Mouse (Mus musculus): ENCODE measurements around the gene Odf4. TPM values are rescaled to one million over a fixed set of nuclear protein-coding genes. Genes with fewer than 3 reads are reported as not detected.

Gene Odf4
- total RNA-seq, 2 experiments from 2014 or later, result not detected

DNA sequence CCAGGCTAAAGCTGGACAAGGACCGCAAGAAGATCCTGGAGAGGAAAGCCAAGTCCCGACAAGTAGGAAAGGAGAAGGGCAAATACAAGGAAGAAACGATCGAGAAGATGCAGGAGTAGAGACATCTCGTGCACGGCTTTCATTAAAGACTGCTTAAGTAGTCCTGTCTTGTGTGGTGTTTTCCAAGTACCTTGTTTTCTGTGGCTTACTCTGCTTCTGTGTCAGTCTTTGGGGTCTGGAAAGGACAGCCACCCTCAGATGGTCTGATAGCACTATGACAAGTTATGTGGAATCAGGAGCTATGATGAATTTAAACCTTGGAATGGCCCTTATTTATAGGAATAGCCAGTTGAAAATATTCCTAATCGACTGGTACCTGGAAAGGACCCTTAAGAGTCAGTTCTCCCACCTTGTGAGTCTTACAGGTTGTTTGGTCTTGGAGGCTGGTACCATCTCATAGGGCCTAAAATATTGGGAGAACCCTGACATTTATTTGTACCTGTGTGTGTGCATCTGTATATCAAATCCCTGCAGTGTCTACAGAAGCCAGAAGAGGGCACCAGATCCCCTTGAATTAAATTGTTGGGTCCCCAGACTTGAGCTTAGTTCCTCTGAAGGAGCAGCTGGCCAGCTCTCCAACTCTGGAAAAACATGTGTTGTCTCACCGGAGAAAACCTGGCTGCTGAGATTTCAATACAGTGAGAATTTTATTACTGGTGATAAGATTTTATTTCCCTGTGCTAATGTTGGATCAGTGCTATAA is 22.3 kb downstream of the Odf4 start:
- ATAC-seq (ENCODE audit: poor library complexity, severe bottlenecking), result 0 out of 2 replicates have a peak, but pooled peaks have one; percentile 33

- ATAC-seq (ENCODE audit: poor library complexity, severe bottlenecking), result no peak
Measured at GRCm38 (mm10) chr11:68903775-68904174, 23.1 kb downstream of the Odf4 start.

GRCm38 (mm10) chr11:68902823-68903222 is 24.1 kb downstream of the Odf4 start:
- no peak for ATAC-seq (ENCODE audit: poor library complexity, severe bottlenecking)

GRCm38 (mm10) chr11:68902367-68902766 is 24.5 kb downstream of the Odf4 start:
- no peak for ATAC-seq (ENCODE audit: poor library complexity, severe bottlenecking)

DNA sequence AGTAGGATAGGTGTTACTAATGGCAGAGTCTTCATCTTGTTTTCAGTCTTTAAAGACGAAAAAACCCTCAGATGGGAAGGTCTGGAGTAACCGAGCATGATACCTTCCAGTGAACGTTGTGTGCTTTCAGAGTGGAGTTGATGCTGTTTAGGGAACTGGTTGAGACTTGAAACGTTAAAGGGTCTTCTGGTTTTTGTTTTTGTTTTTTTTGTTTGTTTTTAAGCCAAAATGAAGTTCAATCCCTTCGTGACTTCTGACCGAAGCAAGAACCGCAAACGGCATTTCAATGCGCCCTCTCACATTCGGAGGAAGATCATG is 24.9 kb downstream of the Odf4 start:
- no peak for ATAC-seq (ENCODE audit: poor library complexity, severe bottlenecking)

GRCm38 (mm10) chr11:68901351-68902046 is 25.4 kb downstream of the Odf4 start, which contains the start of gene Rpl26:
Gene Rpl26 (plus strand): TSS chr11:68901583.
- peak; percentile 95 for ATAC-seq (ENCODE audit: poor library complexity, severe bottlenecking)

DNA sequence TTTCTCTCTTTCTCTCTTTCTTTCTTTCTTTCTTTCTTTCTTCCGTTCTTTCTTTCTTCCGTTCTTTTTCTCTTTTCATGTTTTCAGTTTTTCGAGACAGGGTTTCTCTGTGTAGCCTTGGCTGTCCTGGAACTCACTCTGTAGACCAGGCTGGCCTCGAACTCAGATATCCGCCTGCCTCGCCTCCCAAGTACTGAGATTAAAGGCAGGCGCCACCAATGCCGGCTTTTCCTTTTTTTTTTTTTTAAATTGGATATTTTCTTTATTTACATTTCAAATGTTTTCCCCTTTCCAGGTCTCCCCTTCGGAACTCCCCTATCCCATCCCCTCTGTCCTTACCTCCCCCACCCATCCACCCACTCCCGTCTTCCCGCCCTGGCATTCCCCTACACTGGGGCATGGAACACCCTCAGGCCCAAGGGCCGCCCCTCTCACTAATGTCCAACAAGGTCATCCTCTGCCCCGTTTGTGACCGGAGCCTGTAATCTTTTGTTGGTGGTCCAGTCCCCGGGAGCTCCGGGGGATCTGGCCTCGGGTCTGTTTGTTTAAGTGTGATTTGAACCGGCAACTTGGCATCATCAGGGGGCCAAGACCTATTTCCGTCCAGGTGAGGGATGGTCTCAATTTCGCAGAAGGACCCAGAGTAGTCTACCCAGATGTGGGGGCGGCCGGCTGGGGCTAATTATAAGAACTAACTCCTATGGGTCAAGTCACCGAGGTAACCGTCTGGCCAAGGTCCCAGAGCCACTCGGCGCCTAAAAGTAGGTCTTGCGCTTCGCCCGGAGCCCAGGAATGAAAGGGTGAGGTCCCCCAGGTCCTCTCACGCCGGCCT is 26.1 kb downstream of the Odf4 start:
- no peak; the same call in 1 of the 2 replicates for ATAC-seq (ENCODE audit: poor library complexity, severe bottlenecking)

DNA sequence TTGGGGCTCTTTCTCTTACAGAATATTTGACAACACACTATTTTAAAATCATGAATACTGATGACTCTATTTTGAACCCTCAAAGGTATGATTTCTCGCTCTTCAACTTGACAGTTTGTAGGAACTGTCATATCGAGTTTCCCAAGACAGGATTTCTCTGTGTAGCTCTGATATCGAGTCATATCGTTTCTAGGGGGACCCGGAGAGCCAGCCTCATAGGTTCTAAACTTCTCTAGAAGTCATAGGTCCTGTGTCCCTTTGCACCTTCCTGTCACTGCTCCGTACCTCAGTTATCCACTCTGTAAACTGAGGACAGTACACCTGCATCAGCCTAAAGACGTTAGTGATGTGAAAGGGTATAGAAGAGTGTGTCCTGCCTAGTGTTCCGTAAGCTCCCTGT is 27.1 kb downstream of the Odf4 start:
- no peak for ATAC-seq (ENCODE audit: poor library complexity, severe bottlenecking)

- ATAC-seq (ENCODE audit: poor library complexity, severe bottlenecking), result no peak
Measured at GRCm38 (mm10) chr11:68898790-68899189, 28.1 kb downstream of the Odf4 start.

DNA sequence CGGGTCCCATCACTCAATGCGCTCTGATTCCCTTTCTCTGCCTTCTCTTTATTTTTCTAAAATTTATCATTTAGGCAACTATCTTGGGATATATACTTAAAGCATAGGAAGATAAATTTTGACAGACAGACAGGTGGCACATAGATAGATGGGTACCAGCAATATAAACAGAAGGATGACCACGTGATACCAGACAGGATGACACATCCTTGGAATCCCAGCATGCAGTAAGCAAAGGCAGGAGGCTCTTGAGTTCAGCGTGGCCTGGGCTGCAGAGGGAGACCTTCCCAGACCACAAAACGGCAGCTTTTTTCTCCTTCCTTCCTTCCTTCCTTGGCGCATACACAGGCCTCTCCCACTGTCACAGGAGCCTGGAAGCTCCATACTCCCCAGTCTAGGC is 29.0 kb downstream of the Odf4 start:
- no peak for ATAC-seq (ENCODE audit: poor library complexity, severe bottlenecking)

DNA sequence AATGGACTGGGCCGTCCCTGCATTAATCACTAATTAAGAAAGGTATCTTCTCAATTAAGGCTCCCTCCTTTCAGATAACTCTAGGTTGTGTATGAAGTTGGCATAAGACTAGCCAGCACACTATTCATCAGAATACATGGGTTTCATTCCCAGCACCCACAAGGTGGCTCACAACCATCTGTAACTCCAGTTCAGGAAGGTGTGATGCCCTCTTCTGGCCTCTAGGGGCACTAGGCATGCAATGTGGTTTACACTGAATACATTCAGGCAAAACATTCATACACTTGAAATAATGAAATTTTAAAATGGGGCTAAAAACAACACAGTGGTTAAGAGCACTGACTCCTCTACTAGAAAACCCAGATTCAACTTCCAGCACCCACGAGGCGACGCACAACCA is 29.8 kb downstream of the Odf4 start:
- ATAC-seq (ENCODE audit: poor library complexity, severe bottlenecking), result peak; percentile 39; the same call in 1 of the 2 replicates

DNA sequence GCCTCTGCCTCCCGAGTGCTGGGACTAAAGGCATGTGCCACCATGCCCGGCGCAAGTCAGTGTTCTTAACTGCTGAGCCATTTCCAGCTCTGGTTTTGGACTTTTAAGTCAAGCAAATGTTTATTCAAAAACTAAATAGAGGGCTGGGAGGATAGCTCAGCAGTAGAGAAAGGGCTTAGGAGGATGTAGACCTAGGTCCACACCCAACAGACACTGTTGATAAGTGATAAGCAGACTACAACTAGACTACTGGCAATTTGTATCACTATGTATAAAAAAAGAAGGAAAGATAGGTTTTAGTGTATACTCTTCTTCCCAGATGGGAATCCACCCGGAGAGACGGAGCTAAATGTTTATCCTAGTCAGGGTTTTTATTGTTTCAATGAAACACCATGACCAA is 30.6 kb downstream of the Odf4 start:
- ATAC-seq (ENCODE audit: poor library complexity, severe bottlenecking), result no peak

GRCm38 (mm10) chr11:68893911-68894464 is 32.9 kb downstream of the Odf4 start:
- no peak for ATAC-seq (ENCODE audit: poor library complexity, severe bottlenecking)

- no peak for ATAC-seq (ENCODE audit: poor library complexity, severe bottlenecking)
Measured at GRCm38 (mm10) chr11:68892233-68892832, 34.5 kb downstream of the Odf4 start.

- ATAC-seq (ENCODE audit: poor library complexity, severe bottlenecking), result no peak
Measured at GRCm38 (mm10) chr11:68891823-68892222, 35.1 kb downstream of the Odf4 start.

GRCm38 (mm10) chr11:68890625-68891024 is 36.3 kb downstream of the Odf4 start:
- ATAC-seq (ENCODE audit: poor library complexity, severe bottlenecking), result no peak

- no peak for ATAC-seq (ENCODE audit: poor library complexity, severe bottlenecking)
Measured at GRCm38 (mm10) chr11:68888653-68889052, 38.2 kb downstream of the Odf4 start.

GRCm38 (mm10) chr11:68888253-68888652 is 38.6 kb downstream of the Odf4 start, which contains the start of gene Rnf222:
Gene Rnf222 (plus strand): TSS chr11:68888553.
- no peak for ATAC-seq (ENCODE audit: poor library complexity, severe bottlenecking)

DNA sequence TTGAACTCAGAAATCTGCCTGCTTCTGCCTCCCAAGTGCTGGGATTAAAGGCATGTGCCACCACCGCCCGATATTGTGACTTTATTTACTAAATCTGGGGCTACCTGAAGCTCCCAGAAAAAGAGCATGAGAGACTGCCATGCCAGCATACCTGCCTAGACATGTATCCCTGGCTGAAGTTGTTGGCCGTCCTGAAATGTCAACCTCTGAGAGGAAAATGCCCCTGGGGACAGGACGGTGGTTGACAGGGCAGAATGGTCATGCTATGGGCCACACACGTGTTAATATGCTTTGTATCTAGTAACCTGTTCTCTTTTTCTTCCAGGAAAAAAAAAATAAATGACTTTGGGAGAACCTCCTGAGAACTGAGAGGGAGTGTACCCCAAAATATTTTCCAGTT is 40.8 kb downstream of the Odf4 start:
- no peak for ATAC-seq (ENCODE audit: poor library complexity, severe bottlenecking)

DNA sequence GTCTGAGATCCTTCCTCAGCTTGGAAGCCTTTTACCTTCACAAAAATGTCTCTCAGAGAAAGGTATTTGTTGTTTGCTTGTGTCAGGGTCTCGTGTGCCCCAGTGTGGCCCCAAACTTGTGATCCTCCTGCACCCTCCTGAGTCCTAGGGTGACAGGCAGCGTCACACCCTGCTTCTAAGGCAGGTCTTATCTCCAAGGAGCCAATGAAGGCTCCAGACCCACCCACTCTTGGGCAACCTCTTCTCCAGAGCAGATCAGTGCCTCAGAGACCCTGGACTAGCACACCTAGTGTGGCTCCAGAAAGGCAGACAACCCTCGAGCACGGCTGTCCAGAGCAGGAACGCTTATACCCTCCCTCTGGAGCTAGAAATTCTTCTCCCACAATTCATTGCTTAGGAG is 42.5 kb downstream of the Odf4 start:
- no peak for ATAC-seq (ENCODE audit: poor library complexity, severe bottlenecking)

DNA sequence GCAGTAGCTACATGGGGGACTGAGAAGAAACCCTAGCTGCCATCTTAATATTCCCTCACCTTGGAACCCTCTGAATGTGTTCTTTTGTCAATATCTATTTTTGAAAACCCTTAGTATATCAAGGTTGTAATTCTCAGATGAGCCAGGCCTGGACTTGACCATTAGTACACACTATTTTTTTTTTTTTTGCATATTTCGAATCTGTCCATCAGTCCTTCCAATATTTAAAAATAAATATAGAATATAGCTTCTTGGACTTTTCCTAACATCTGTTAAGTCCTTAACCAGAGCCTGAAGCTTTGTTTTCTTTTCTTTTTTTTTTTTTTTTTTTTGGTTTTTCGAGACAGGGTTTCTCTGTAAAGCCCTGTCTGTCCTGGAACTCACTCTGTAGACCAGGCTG is 43.0 kb downstream of the Odf4 start:
- no peak for ATAC-seq (ENCODE audit: poor library complexity, severe bottlenecking)

Measured in megakaryocyte, adult 5-6 weeks (primary cell).